Mouse (Mus musculus) kidney, postnatal 4 days (tissue): ENCODE results near the gene 5430419D17Rik.

ENCODE experiments used
- DNase-seq, 2 experiments: peaks; one replicate each; pipeline ENCODE4 v3.0.0; 2021; ENCODE audit warnings: mixed read lengths in 2 of 2

The 5430419D17Rik gene

GRCm38 (mm10) chr7:131318340-131318739 lies 144.1 kb downstream of the 5430419D17Rik start:
- no peak for DNase-seq

GRCm38 (mm10) chr7:131322192-131322591 lies 148.0 kb downstream of the 5430419D17Rik start, which contains the start of gene Cuzd1:
Gene Cuzd1 (minus strand): TSS chr7:131322292.
- no peak for DNase-seq

GRCm38 (mm10) chr7:131327054-131327453 lies 152.9 kb downstream of the 5430419D17Rik start:
- DNase-seq: no peak

- no peak for DNase-seq
Observed at GRCm38 (mm10) chr7:131329416-131329815, 155.2 kb downstream of the 5430419D17Rik start, which contains the start of gene Fam24b. Gene Fam24b (minus strand): TSS chr7:131329516.

- no peak for DNase-seq
Observed at GRCm38 (mm10) chr7:131331688-131332087, 157.5 kb downstream of the 5430419D17Rik start.

GRCm38 (mm10) chr7:131333564-131333963 lies 159.4 kb downstream of the 5430419D17Rik start, which contains the start of gene Fam24a:
Gene Fam24a (plus strand): TSS chr7:131333864.
- no peak for DNase-seq

- DNase-seq: no peak
Observed at GRCm38 (mm10) chr7:131337502-131338068, 163.4 kb downstream of the 5430419D17Rik start.

- DNase-seq: no peak
Observed at GRCm38 (mm10) chr7:131345856-131346541, 171.8 kb downstream of the 5430419D17Rik start.
